Mouse (Mus musculus) olfactory bulb, adult 2 months (tissue): ENCODE results near the gene Zfp513. TPM values are rescaled to one million over a fixed set of nuclear protein-coding genes. Genes with fewer than 3 reads are reported as not detected.
A peak's percentile ranks its signal among the peaks of the same experiment; 100 is the strongest.

Experiments used
- H3K27ac ChIP-seq: fragments of 200-500 bp; 2 replicates; pipeline ENCODE4 v1.5.1; 2012; ENCODE audit warnings: low read depth, low read length; ENCODE audit not compliant: insufficient read depth
- H3K4me1 ChIP-seq: fragments of 200-500 bp; 2 replicates; pipeline ENCODE4 v1.6.1; 2012; ENCODE audit warnings: low read length; ENCODE audit not compliant: control insufficient read depth, insufficient read depth
- H3K4me3 ChIP-seq: fragments of 200-500 bp; 2 replicates; pipeline ENCODE4 v1.5.1; 2012; ENCODE audit warnings: mild to moderate bottlenecking, low read depth, low read length, moderate library complexity; ENCODE audit not compliant: insufficient read depth
- CTCF ChIP-seq: fragments of 200-500 bp; IDR thresholded peaks from 2 replicates; pipeline ENCODE4 v1.5.1; 2012; ENCODE audit warnings: low read depth, mild to moderate bottlenecking, low read length, moderate library complexity; ENCODE audit not compliant: insufficient read depth
- POLR2A ChIP-seq: fragments of 200-500 bp; IDR thresholded peaks from 2 replicates; pipeline ENCODE4 v1.6.1; 2012; ENCODE audit warnings: mild to moderate bottlenecking, low read depth, low read length, moderate library complexity; ENCODE audit not compliant: insufficient read depth
- WGBS: fragments of 180-500 bp; shearing (Covaris S2); methylation state at CpG from one replicate; pipeline ENCODE4 v1.1.7; 2018; 5-methylcytosine and 5-hydroxymethylcytosine counted together
- polyA plus RNA-seq: library from polyadenylated mRNA; stranded (reverse); fragments of >200 nt; gene quantifications from 2 replicates; pipeline ENCODE4 v1.2.4, GENCODE M21; 2012; ENCODE audit warnings: low replicate concordance; ENCODE audit not compliant: missing spikeins, insufficient read depth, insufficient read length

Gene Zfp513
- polyA plus RNA-seq, 1 experiment: not detected

DNA sequence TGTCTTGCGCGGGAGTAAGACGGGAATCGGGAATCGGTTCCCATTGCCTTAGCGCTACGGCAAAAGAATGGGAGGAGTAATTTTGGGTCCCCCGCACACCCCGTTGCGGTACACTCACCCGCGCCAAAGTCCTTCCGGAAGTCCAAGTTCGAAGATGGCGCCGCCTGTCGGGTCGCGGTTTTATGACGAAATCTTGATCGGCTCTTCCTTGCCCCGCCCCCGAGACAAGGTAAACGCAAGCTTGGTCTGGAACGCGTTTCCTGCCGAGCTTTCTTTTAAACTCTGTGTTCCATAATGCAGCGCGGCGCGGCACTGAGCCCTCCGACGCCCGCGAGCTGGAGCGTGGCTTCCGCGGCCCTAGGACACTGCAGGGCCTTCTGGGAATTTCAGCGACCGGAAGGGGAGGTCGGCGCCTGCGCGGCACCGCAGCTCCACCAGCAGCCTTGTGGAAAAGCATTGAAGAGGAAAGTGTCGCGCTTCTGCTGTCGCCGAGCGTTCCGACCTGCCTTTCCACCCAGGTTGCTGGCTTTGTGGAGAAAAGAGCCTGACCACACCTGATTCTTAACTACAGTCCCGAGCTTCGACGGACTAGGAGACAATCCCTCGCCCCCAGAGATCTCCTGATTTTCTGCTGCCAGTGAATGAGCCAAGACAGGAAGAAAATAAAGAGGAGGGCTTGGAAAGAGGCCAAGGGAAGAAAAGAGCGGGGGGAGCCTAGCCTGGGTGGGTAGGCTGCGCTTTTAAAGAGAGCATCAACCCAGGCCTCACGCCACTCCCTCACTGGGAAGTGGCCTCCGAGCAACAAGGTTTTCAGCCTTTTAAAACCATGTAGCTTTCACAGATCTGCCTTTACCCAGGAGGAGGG, 22.1 kb downstream of the Zfp513 start, which contains the start of the genes Gm29609 and Gtf3c2:
TSS of gene Gm29609 (minus strand) at position 146 of the 865 bp plus-strand sequence.
TSS of gene Gtf3c2 (minus strand) at position 379 of the 865 bp plus-strand sequence.
- H3K27ac ChIP-seq: peak within 1 kb of the TSS; percentile 88
- 0 out of 2 replicates have a peak, but pooled peaks cover 3% of the 10 kb centered on the region for H3K4me1 ChIP-seq
- peak within 1 kb of the TSS; percentile 70 for H3K4me3 ChIP-seq
- under 1% methylated on average over 59 of the region's 59 CpGs for WGBS
- no peak for TF ChIP-seq CTCF
- peak; percentile 75; the same call in 1 of the 2 replicates for TF ChIP-seq POLR2A

DNA sequence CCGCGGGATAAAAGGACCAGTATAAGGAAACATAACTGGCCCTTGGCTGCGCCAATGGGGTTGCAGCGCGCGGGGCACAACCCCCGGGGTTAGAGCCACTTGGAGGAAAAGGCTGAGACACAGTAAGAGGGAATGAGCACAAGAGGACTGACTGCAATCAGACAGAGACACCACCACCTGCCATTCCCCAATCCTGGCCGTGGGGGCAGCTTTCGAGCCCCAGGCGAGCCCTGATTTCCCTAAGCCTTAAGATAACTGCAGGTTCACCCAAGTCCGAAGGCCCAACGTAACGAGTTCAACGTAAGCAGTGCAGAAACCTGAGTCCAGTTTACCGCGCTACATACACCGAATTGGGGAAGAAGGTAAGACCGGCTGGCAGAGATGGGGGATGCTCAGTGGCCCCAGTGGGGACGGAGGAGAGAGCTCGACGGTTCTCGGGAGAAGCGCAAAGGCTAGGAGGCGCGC, 22.8 kb downstream of the Zfp513 start:
- Histone ChIP-seq H3K4me3 (peak overlapping the region; percentile 70), H3K27ac (no peak overlapping the region), H3K4me1 (0 out of 2 replicates have a peak, but pooled peaks cover 3% of the 10 kb centered on the region)
- WGBS: 0% methylated on average over 25 of the region's 25 CpGs
- TF ChIP-seq CTCF (no peak), POLR2A (no peak)

DNA sequence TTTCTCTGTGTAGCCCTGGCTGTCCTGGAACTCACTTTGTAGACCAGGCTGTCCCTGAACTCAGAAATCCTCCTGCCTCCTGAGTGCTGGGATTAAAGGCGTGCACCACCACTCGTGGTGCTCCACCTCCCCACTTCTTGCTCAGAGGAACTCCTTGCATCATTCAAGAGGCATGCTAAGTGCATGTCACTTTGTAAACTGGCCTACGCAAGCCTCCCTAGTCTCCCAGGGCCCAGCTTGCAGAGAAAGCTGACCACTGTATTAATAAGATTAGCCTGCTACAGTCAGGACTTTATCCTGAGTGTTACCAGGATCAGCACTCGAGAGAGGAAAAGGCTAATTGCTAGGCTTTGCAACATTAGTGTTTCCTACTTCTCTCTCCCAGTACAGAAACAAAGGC, 33.5 kb downstream of the Zfp513 start:
- H3K4me3 ChIP-seq: no peak overlapping the region
- no peak for TF ChIP-seq POLR2A
- TF ChIP-seq CTCF: no peak
- H3K27ac ChIP-seq: no peak overlapping the region
- H3K4me1 ChIP-seq: no peaks in the 10 kb centered on the region
- WGBS: 91% methylated on average over 4 of the region's 4 CpGs

DNA sequence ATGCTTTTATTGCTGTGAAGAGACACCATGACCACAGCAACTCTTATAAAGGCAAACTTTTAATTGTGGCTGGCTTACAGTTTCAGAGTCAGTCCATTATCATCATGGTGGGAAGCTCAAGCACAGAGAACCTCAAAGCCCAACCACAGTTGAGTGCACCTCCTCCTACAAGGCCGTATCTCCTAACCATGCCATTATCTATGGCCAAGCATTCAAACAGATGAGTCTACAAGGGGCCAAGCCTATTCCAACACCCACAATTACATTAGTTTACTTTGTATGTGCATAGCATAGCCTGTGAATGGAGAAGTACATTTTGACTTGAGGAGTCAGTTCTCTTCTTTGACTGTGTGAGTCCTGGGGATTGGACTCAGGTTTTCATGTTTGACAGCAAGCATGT, 37.2 kb downstream of the Zfp513 start:
- 89% methylated on average over 1 of the region's 1 CpGs for WGBS
- no peaks in the 10 kb centered on the region for H3K4me1 ChIP-seq
- no peak overlapping the region for H3K4me3 ChIP-seq
- H3K27ac ChIP-seq: no peak overlapping the region
- TF ChIP-seq CTCF (no peak), POLR2A (no peak)

DNA sequence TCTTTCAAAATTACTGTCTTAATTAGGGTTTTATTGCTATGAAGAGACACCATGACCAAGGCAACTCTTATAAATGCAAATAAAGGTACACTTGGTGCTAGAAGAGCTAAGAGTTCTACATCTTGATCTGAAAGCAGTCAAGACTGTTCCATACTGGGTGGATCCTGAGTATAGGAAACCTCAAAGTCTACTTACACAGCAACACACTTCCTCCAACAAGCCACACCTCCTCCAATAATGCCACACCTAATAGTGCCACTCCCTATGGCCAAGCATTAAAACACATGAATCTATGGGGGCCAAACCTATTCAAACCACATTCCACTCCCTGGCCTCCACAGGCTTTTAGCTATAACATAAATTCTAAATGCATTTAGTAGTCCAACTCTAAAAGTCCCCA, 39.6 kb downstream of the Zfp513 start:
- Histone ChIP-seq H3K4me3 (no peak overlapping the region), H3K27ac (no peak overlapping the region), H3K4me1 (no peaks in the 10 kb centered on the region)
- TF ChIP-seq POLR2A (no peak), CTCF (no peak)

DNA sequence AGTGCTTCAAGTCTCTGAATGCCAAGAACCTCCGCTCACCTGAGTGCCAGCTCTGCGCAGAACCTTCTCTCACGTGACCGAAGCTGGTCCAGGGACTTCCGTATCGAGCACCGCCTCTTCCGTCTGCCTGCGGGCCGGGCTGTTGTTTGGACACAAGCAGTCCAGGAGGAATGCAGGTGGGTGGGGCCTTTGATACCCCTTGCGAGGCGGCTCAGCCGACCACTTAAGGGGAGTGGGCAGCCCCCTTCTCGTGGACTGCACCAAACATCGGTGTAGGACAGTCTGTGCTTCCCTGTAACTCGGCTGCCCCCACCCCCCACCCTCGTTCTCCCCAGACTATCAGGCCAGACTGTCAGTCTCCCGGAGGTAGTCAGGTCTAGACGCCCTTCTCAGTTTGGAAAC, 48.0 kb downstream of the Zfp513 start, which contains the start of gene Mpv17:
TSS of gene Mpv17 (minus strand) at position 100 of the 402 bp plus-strand sequence.
- 0 out of 2 replicates have a peak within 1 kb of the TSS, but pooled peaks have one; percentile 10 for H3K27ac ChIP-seq
- 0% methylated on average over 19 of the region's 19 CpGs for whole genome bisulfite sequencing
- TF ChIP-seq CTCF (no peak), POLR2A (peak; percentile 77)
- H3K4me1 ChIP-seq: peaks cover 5% of the 10 kb centered on the region
- peak within 1 kb of the TSS; percentile 64 for H3K4me3 ChIP-seq

DNA sequence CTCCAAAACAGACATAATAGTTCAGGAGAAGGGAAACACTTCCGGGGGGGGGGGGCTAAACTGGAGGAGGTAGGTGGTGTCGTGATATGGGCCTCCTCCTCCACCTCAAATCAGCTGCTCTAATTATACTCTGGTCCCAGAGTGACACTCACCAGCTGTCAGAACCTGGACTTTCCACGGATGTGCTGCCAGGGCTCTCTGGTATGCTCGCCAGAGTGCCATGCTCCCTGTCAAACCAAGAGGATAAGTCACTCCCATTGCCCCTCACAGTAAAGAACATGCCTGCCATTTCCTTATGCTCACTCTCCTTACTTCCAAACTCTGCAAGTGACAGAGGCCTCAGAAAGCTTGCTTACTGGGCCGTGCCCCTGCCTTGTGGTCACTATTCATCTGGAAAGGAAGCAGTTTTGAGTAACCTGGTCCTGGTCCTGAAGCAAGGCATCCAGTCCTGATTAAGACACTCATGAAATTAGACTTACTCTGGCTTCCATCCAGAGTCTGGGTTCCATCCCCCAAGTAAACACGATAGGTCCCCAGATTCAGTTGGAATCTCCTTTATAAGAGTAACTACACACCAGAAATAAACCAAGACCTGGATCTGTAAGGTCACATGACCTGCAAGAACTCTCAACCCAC, 48.5 kb downstream of the Zfp513 start:
- H3K4me1 ChIP-seq: peaks cover 5% of the 10 kb centered on the region
- 23% methylated on average over 6 of the region's 6 CpGs for WGBS
- no peak overlapping the region for H3K27ac ChIP-seq
- no peak for TF ChIP-seq CTCF
- no peak for TF ChIP-seq POLR2A
- peak overlapping the region; percentile 64 for H3K4me3 ChIP-seq

DNA sequence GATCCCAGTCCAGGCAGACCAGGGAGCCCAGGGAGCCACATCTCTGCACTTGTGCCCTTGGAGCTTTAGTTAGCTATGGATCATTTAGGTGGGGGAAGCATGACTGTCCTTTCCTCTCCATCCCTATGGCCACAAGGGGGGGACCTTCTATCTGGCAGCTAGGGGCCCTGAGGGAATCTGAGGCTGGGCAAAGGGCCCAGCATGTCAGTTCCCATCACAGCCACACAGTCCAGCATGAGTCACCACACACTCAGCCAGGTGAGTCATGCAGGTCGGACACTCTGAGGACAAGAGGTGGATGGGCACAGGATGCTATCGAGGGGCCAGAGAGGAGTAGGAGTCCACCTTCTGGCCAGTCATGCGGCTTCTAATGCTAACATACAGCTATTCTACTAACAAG, 50.4 kb downstream of the Zfp513 start:
- peaks cover 5% of the 10 kb centered on the region for H3K4me1 ChIP-seq
- H3K4me3 ChIP-seq: no peak overlapping the region
- WGBS: 87% methylated on average over 3 of the region's 3 CpGs
- H3K27ac ChIP-seq: no peak overlapping the region
- no peak for TF ChIP-seq POLR2A

DNA sequence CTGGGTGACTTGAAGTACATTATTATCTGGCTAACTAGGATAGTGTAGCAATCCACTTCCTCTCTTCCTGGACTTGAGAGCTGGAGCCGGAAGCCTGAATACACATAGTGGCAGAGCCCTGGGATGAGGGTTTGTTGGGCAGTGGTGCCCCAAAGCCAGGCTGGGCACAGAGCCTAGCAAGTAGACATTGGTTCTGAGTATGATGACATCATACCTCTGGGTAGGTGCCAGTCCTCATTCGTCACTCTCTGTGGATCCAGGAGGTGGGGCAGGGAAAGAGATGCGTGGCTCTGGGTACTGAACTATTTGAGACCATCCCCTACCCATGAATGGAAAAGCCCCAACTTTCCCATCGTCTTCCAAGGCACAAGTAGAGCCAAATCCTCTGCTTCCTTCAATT, 52.3 kb downstream of the Zfp513 start:
- 61% methylated on average over 4 of the region's 4 CpGs for WGBS
- no peak overlapping the region for H3K27ac ChIP-seq
- H3K4me1 ChIP-seq: peaks cover 5% of the 10 kb centered on the region
- no peak overlapping the region for H3K4me3 ChIP-seq
- TF ChIP-seq CTCF: no peak
- no peak for TF ChIP-seq POLR2A

Other genes with a start within 250 kb of the Zfp513 start
- gene Preb, start 241.9 kb downstream of the Zfp513 start, polyA plus RNA-seq: not detected in 2 replicates
- gene Tcf23, start 233.6 kb downstream of the Zfp513 start, polyA plus RNA-seq: not detected in 2 replicates
- gene Atraid, start 154.0 kb downstream of the Zfp513 start, polyA plus RNA-seq: not detected in 2 replicates
- not detected in 2 replicates for gene Slc5a6, start 153.4 kb downstream of the Zfp513 start, polyA plus RNA-seq
- not detected in 2 replicates for gene Cad, start 147.5 kb downstream of the Zfp513 start, polyA plus RNA-seq
- gene Dnajc5g, start 96.0 kb downstream of the Zfp513 start, polyA plus RNA-seq: not detected in 2 replicates
- not detected in 2 replicates for gene Slc30a3, start 94.1 kb downstream of the Zfp513 start, polyA plus RNA-seq
- not detected in 2 replicates for gene Trim54, start 85.6 kb downstream of the Zfp513 start, polyA plus RNA-seq
- not detected in 2 replicates for gene Ucn, start 63.5 kb downstream of the Zfp513 start, polyA plus RNA-seq
- not detected in 2 replicates for gene Mpv17, start 48.1 kb downstream of the Zfp513 start, polyA plus RNA-seq
- not detected in 2 replicates for gene Gm29609, start 22.4 kb downstream of the Zfp513 start, polyA plus RNA-seq
- gene Gtf3c2, start 22.2 kb downstream of the Zfp513 start, polyA plus RNA-seq: not detected in 2 replicates
- not detected in 2 replicates for gene Snx17, start 9.1 kb downstream of the Zfp513 start, polyA plus RNA-seq
- gene Eif2b4, start 8.9 kb downstream of the Zfp513 start, polyA plus RNA-seq: not detected in 2 replicates
- not detected in 2 replicates for gene Ppm1g, start 18.4 kb upstream of the Zfp513 start, polyA plus RNA-seq
- 272 TPM in 1 of 2 replicates, not detected in the other for gene Nrbp1, start 38.6 kb upstream of the Zfp513 start, polyA plus RNA-seq
- gene Gm9970, start 38.9 kb upstream of the Zfp513 start, polyA plus RNA-seq: not detected in 2 replicates
- not detected in 2 replicates for gene Krtcap3, start 49.4 kb upstream of the Zfp513 start, polyA plus RNA-seq
- not detected in 2 replicates for gene Ift172, start 88.8 kb upstream of the Zfp513 start, polyA plus RNA-seq
- gene Fndc4, start 93.8 kb upstream of the Zfp513 start, polyA plus RNA-seq: not detected in 2 replicates
- not detected in 2 replicates for gene Gckr, start 95.1 kb upstream of the Zfp513 start, polyA plus RNA-seq